Mouse (Mus musculus): ENCODE results near the gene Scrn3. TPM values are rescaled to one million over a fixed set of nuclear protein-coding genes. Genes with fewer than 3 reads are reported as not detected.

The Scrn3 gene
- polyA plus RNA-seq, 1 experiment from 2014 or later, result 19.2 TPM

Other genes starting within 250 kb of the Scrn3 start
- gene Ola1, start 93.7 kb upstream of the Scrn3 start, polyA plus RNA-seq (2015; fragmentation: Nextera tagmentation; extraction: Ambion mirVana), result 79.4 and 89.1 TPM in 2 replicates
- gene Sp9, start 40.7 kb upstream of the Scrn3 start, polyA plus RNA-seq (2015; fragmentation: Nextera tagmentation; extraction: Ambion mirVana), result not detected in 2 replicates
- gene Cir1, start 100 bp downstream of the Scrn3 start, polyA plus RNA-seq (2015; fragmentation: Nextera tagmentation; extraction: Ambion mirVana), result 20.5 and 20.7 TPM in 2 replicates
- gene Gpr155, start 74.0 kb downstream of the Scrn3 start, polyA plus RNA-seq (2015; fragmentation: Nextera tagmentation; extraction: Ambion mirVana), result 7.7 and 8.2 TPM in 2 replicates
- 8.6 and 10.4 TPM in 2 replicates for gene Wipf1, start 217.1 kb downstream of the Scrn3 start, polyA plus RNA-seq (2015; fragmentation: Nextera tagmentation; extraction: Ambion mirVana)

Measured in kidney, embryonic 16.5 days (tissue).